Mouse (Mus musculus): ENCODE measurements around the gene Nudt22. TPM values are rescaled to one million over a fixed set of nuclear protein-coding genes. Genes with fewer than 3 reads are reported as not detected.

Gene Nudt22
- polyA plus RNA-seq (2015; fragmentation: Nextera tagmentation; extraction: Ambion mirVana): 11.6 and 14.5 TPM in 2 replicates

- peaks cover 26% of the 10 kb centered on the region for H3K36me3 ChIP-seq (replicated peaks; ENCODE audit: insufficient read depth, low read length)
- no peaks in the 10 kb centered on the region for H3K27me3 ChIP-seq (ENCODE audit: insufficient read depth, low read length)
- WGBS (ENCODE audit: insufficient replicate concordance): under 1% methylated on average over 24 of the region's 24 CpGs
- ATAC-seq (peak; percentile 71), DNase-seq (peak; percentile 89)
- no peak for TF ChIP-seq EP300 (IDR thresholded peaks at IDR 0.05; ENCODE audit: low read depth)
- H3K9me3 ChIP-seq (ENCODE audit: low read length): no peaks in the 10 kb centered on the region
- peak within 1 kb of the TSS; percentile 84 for H3K27ac ChIP-seq (ENCODE audit: low read depth)
- peaks cover 34% of the 10 kb centered on the region for H3K4me1 ChIP-seq (ENCODE audit: insufficient read depth)
- peak within 1 kb of the TSS; percentile 95 for H3K4me2 ChIP-seq (ENCODE audit: low read depth, low read length)
- peak within 1 kb of the TSS; percentile 63 for H3K4me3 ChIP-seq (ENCODE audit: low read depth, low read length)
- H3K9ac ChIP-seq (replicated peaks): peak within 1 kb of the TSS; percentile 79
Measured at GRCm38 (mm10) chr19:6996006-6996405, at the start of gene Nudt22, which contains the start of gene Trpt1. Gene Nudt22 (minus strand): TSS chr19:6996117. Gene Trpt1 (plus strand): TSS chr19:6996131.

GRCm38 (mm10) chr19:7044706-7045105 is 48.8 kb upstream of the Nudt22 start:
- WGBS (ENCODE audit: insufficient replicate concordance): 58% methylated on average over 4 of the region's 4 CpGs
- H3K36me3 ChIP-seq (replicated peaks; ENCODE audit: insufficient read depth, low read length): no peaks in the 10 kb centered on the region
- H3K27me3 ChIP-seq (ENCODE audit: insufficient read depth, low read length): no peaks in the 10 kb centered on the region
- DNase-seq: no peak
- no peak overlapping the region for H3K9ac ChIP-seq (replicated peaks)
- TF ChIP-seq EP300 (IDR thresholded peaks at IDR 0.05; ENCODE audit: low read depth) (no peak), CTCF (IDR thresholded peaks at IDR 0.05; ENCODE audit: low read depth) (no peak)
- H3K27ac ChIP-seq (ENCODE audit: low read depth): no peak overlapping the region
- no peak overlapping the region for H3K4me2 ChIP-seq (ENCODE audit: low read depth, low read length)
- ATAC-seq: no peak
- H3K9me3 ChIP-seq (ENCODE audit: low read length): no peaks in the 10 kb centered on the region
- no peak overlapping the region for H3K4me3 ChIP-seq (ENCODE audit: low read depth, low read length)
- H3K4me1 ChIP-seq (ENCODE audit: insufficient read depth): peaks cover 5% of the 10 kb centered on the region; the same call in 1 of the 2 replicates

- no peak overlapping the region for H3K9ac ChIP-seq (replicated peaks)
- H3K4me1 ChIP-seq (ENCODE audit: insufficient read depth): peaks cover 5% of the 10 kb centered on the region; the same call in 1 of the 2 replicates
- H3K4me2 ChIP-seq (ENCODE audit: low read depth, low read length): no peak overlapping the region
- H3K27ac ChIP-seq (ENCODE audit: low read depth): no peak overlapping the region
- no peaks in the 10 kb centered on the region for H3K9me3 ChIP-seq (ENCODE audit: low read length)
- ATAC-seq (no peak), DNase-seq (no peak)
- no peak overlapping the region for H3K4me3 ChIP-seq (ENCODE audit: low read depth, low read length)
- H3K27me3 ChIP-seq (ENCODE audit: insufficient read depth, low read length): no peaks in the 10 kb centered on the region
- H3K36me3 ChIP-seq (replicated peaks; ENCODE audit: insufficient read depth, low read length): no peaks in the 10 kb centered on the region
- WGBS (ENCODE audit: insufficient replicate concordance): 72% methylated on average over 4 of the region's 4 CpGs
- TF ChIP-seq CTCF (IDR thresholded peaks at IDR 0.05; ENCODE audit: low read depth) (no peak), EP300 (IDR thresholded peaks at IDR 0.05; ENCODE audit: low read depth) (no peak)
Measured at GRCm38 (mm10) chr19:7044279-7044678, 48.4 kb upstream of the Nudt22 start.

- 0 out of 2 replicates have a peak overlapping the region, but pooled peaks have one; percentile 94 for H3K27ac ChIP-seq (ENCODE audit: low read depth)
- no peak for ATAC-seq
- TF ChIP-seq CTCF (IDR thresholded peaks at IDR 0.05; ENCODE audit: low read depth) (no peak), EP300 (IDR thresholded peaks at IDR 0.05; ENCODE audit: low read depth) (no peak)
- H3K4me3 ChIP-seq (ENCODE audit: low read depth, low read length): no peak overlapping the region
- 85% methylated on average over 2 of the region's 2 CpGs for WGBS (ENCODE audit: insufficient replicate concordance)
- peak overlapping the region; percentile 78; the same call in 1 of the 2 replicates for H3K9ac ChIP-seq (replicated peaks)
- H3K4me2 ChIP-seq (ENCODE audit: low read depth, low read length): peak overlapping the region; percentile 92
- no peak for DNase-seq
- H3K4me1 ChIP-seq (ENCODE audit: insufficient read depth): peaks cover 23% of the 10 kb centered on the region
- H3K9me3 ChIP-seq (ENCODE audit: low read length): no peaks in the 10 kb centered on the region
- H3K36me3 ChIP-seq (replicated peaks; ENCODE audit: insufficient read depth, low read length): no peaks in the 10 kb centered on the region
- no peaks in the 10 kb centered on the region for H3K27me3 ChIP-seq (ENCODE audit: insufficient read depth, low read length)
Measured at GRCm38 (mm10) chr19:7041171-7041570, 45.3 kb upstream of the Nudt22 start.

GRCm38 (mm10) chr19:7040637-7041130 is 44.8 kb upstream of the Nudt22 start:
- ATAC-seq: no peak
- H3K4me2 ChIP-seq (ENCODE audit: low read depth, low read length): peak overlapping the region; percentile 92
- no peak for TF ChIP-seq CTCF (IDR thresholded peaks at IDR 0.05; ENCODE audit: low read depth)
- no peak for TF ChIP-seq EP300 (IDR thresholded peaks at IDR 0.05; ENCODE audit: low read depth)
- peaks cover 23% of the 10 kb centered on the region for H3K4me1 ChIP-seq (ENCODE audit: insufficient read depth)
- WGBS (ENCODE audit: insufficient replicate concordance): 17% methylated on average over 13 of the region's 13 CpGs
- peak overlapping the region; percentile 94 for H3K27ac ChIP-seq (ENCODE audit: low read depth)
- peak overlapping the region; percentile 78 for H3K9ac ChIP-seq (replicated peaks)
- H3K4me3 ChIP-seq (ENCODE audit: low read depth, low read length): peak overlapping the region; percentile 66
- H3K36me3 ChIP-seq (replicated peaks; ENCODE audit: insufficient read depth, low read length): no peaks in the 10 kb centered on the region
- no peak for DNase-seq
- H3K9me3 ChIP-seq (ENCODE audit: low read length): no peaks in the 10 kb centered on the region
- H3K27me3 ChIP-seq (ENCODE audit: insufficient read depth, low read length): no peaks in the 10 kb centered on the region

- Histone ChIP-seq H3K9ac (replicated peaks) (peak within 1 kb of the TSS; percentile 94), H3K4me1 (ENCODE audit: insufficient read depth) (peaks cover 23% of the 10 kb centered on the region), H3K27me3 (ENCODE audit: insufficient read depth, low read length) (no peaks in the 10 kb centered on the region), H3K36me3 (replicated peaks; ENCODE audit: insufficient read depth, low read length) (peaks cover 4% of the 10 kb centered on the region), H3K27ac (ENCODE audit: low read depth) (peak within 1 kb of the TSS; percentile 96), H3K4me3 (ENCODE audit: low read depth, low read length) (peak within 1 kb of the TSS; percentile 97), H3K4me2 (ENCODE audit: low read depth, low read length) (peak within 1 kb of the TSS; percentile 92), H3K9me3 (ENCODE audit: low read length) (no peaks in the 10 kb centered on the region)
- TF ChIP-seq CTCF (IDR thresholded peaks at IDR 0.05; ENCODE audit: low read depth) (peak; percentile 70), EP300 (IDR thresholded peaks at IDR 0.05; ENCODE audit: low read depth) (peak; percentile 57; the same call in 1 of the 2 replicates)
- WGBS (ENCODE audit: insufficient replicate concordance): under 1% methylated on average over 46 of the region's 49 CpGs
- ATAC-seq (peak; percentile 98), DNase-seq (peak; percentile 98)
Measured at GRCm38 (mm10) chr19:7039841-7040636, 44.1 kb upstream of the Nudt22 start, which contains the start of gene Stip1. Gene Stip1 (minus strand): TSS chr19:7039967.
